Mouse (Mus musculus) activated CD4-positive, CD25-positive, alpha-beta regulatory T cell, adult 4 months (primary cell): ENCODE results near the gene Pdhx. TPM values are rescaled to one million over a fixed set of nuclear protein-coding genes. Genes with fewer than 3 reads are reported as not detected.

Experiments used
- ATAC-seq: one replicate; pipeline ENCODE4 v1.8.0; 2017
- polyA plus RNA-seq, 2 experiments: library from polyadenylated mRNA; unstranded; fragments of 100-300 nt; shearing (Covaris generic); gene quantifications; one replicate each; pipeline ENCODE4 v1.2.1; 2017

Gene Pdhx
- polyA plus RNA-seq, 2 experiments from 2014 or later = 18.4 to 19.8 TPM

DNA sequence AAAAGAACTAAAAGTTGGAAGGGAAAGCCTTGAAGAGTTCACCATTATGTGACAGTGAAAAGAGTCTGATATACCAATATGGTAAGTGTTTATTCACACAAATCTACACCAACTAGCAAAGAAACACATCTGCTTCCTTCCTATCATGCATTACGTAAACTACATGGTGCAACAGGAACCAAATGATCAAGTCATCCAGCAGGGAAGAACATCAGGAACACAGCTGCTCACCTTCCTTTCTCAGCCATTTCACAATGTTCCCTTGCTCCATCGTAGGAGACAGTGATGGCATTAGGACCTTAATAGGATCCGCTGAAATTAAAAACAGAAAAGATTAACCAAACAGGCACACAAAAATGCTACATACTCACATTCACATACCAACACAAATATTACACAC, 15.0 kb downstream of the Pdhx start:
- no peak for ATAC-seq

DNA sequence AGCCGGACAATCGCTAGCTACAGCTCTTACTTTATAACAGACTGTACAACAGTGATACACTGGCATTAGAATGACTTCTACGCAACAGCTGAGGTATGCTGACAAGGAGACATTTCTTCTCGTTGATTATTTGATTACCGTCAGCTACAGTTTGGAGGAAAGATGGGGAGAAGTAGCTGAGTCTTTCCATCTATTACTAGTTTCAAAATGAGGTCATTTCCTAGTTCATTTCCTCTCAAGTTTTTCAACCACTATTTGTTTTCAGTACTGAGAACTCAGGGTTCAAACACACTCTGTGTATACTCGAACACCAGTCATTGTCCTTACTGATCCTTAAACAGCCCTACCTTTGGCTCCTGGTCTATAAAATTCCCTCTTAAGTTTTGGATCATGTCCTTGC, 17.5 kb downstream of the Pdhx start:
- ATAC-seq = no peak

DNA sequence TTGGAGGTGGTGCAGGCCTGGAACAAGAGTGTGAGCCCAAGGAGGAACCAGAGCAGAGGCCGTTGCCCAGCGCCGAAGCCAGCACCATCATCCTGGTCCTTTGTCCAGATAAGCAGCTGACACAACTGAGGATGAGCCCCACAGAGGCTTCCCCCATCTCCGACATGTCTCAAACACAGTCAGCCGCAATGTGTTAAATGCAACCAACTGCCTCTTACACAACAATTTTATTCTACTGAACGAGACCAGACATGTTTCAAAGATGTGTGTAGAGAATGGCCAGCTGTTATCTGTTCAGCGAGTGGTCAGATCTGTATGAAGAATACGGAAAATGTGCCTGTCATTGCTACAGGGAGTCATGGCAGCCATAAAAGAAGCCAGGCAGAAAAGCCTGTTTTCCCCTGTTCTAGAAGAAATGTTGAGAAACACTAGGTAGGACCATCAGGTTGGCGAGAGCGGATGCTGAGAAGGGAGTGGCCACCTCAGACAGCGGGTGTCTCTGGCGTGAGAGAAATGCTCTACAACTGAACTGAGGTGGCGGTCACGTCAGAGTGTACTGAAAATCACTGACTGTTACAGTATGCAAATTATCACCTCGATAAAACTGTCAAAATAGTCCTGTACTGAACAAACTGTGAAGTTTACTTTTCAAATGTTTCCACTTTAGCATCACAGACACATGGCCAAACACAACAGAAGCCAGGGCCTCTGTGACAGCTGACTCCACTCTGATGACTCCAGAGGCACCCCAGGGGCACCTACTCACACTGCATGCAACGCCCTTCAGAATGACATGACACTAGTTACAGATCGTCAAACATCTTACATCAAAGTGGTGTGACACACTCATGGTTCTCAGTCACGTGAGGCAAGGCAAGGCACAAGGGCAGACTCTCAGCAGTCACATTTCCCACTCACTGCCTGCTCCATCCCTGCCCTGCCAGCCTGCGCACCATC, 21.1 kb downstream of the Pdhx start:
- ATAC-seq = no peak

DNA sequence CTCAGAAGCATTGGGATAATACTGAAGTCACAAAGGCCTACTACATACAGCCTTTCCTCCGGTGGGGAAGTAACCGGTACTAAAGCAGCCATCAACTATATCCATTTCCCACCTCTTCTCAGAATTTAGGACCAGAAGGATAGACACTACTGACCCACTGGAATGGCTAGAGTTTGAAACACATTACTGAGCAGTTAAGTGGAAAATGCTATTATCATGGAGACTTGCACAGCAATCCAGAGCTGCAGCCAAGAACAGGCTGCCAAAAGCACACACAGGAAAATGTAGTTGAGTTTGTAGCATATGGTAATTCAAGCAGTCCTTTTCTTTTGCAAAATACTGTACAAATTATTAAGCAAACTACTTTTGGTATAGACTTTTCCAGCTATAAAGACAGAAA, 28.0 kb downstream of the Pdhx start:
- ATAC-seq = no peak

DNA sequence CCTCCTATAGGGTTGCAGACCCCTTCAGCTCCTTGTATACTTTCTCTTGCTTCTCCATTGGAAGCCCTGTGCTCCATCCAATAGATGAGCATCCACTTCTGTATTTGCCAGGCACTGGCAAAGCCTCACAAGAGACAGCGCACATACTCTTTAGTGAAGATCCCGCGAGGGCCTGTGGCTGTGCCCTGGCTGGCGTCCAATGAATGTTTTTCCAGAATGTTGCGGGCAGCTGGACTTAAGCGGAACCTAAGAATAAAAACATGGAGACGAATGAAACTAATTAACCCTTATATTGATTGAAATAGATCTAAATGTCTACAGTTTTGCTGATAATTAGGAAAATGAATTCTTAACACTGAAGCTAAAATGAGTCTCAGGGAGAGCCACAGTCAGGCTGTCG, 32.4 kb downstream of the Pdhx start:
- ATAC-seq = no peak

DNA sequence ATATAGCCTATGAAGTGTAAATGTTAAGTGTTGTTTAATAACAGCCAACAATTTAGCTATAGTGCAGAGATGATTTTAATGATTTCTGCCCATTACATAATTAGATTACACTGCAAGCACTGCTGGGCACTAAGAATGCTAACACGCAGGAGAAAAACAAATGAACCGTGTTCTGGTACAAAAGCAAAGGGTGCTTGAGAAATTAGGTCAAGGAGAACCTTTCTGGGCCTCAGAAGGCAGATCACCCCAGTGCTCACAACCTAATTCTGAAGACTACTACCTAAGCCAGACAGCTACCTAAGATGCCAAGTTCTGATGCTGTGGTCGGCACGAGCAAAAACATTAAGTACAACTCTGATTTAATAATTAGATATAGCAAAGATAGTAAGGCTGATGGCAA, 35.5 kb downstream of the Pdhx start:
- ATAC-seq = no peak

DNA sequence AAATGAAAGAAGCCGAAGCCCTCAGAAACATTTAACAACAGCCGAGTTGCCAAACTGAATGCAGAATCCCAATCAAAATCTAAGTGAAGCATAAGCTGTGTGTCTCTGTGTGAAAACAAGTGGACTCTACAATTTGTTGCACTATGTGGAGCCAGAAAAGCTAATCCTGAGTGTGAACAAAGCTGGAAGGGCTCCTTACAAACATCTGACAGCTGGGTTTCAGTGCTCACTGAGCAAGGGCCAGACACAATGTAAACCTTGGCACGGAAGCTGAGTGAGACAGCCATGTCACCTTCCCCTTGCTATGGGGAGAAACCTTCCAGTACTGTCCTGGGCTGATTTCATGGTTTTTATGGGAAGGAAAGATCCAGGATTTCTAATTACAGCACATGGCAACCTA, 50.6 kb downstream of the Pdhx start:
- no peak for ATAC-seq

DNA sequence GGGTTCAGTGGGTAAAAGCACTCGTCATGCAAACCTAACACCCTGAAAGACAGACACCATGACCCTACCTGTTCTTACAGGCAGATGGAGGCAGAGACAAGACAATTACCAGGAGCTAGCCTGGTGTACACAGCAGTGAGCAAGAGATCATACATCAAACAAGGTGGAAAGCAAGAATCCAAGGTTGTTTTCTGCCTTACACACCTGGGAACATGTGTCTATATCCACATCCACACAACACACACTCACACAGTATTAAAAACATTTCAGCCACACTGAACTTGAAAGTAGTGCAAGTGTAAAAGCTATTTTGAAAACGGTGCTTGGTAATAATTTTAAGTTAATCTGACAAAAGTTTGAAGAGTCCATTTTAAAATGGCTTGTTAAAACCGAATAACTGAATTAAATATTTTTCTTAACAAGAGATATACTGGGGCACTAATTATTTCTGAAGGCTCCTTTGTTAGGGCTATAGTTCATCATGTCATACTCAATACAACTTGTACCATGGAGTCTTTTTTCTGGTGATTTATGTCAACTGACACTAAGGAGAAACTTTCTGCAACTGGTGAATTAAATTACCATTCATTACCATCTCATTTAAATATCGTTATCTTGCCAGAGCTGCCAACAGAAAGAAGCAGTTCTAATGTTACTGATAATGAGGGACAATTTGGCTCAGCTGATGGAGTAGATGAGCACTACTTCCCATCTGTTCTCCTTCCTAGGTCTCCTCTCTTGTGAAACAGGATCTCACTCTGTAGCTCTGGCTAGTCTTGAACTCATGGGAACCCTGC, 52.9 kb downstream of the Pdhx start:
- no peak for ATAC-seq

DNA sequence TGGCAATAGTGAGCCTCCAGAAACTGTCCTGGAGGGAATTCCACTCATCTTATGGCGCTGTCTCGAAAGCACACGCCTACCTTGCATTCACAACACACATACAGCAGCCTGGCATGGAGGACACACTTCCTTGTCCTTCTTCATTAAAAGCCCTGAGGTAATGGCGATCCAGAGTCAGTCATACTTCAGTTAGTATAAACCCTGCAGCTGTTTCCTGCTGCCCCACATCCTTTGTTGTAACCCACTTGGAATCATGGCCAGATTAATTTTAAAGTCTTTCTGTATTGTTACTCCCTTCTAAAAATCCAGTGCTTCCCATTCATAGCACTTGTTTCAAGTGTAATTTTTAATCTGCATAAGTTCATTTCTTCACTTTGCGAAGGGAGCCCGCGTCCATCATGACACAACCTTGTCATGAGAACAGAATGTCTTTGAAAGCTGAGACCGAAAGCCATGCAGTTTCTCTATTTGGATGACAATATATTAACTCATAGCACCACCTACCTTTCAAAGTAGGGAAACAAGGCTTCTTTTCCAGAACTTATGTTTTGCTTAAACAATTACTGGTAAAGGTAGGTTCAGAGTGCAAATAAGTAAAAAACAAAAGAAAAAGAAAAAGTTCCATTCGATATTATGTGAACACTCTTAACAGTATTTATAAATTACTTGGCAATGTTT, 54.4 kb downstream of the Pdhx start:
- ATAC-seq = peak; percentile 82

DNA sequence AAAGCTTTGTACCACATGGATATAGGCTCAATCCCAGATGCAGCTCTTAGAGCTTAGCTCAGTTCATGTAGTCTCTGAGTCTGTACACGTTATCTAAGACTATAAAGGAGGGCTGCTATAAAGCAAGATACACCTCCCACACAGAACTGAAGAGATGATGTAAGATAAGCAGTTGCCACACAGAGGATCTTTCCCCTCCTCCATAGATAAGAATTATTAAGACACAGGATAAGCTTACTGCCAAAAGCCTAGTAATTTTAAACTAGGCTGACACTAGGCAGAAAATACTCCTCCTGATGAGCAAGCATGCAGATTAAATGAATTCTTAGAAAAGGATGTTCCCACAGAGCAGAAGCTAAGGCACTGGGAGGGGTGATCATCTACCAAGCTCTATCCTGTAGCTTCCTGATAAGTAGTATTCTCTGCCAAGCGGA, 55.9 kb downstream of the Pdhx start:
- no peak for ATAC-seq

DNA sequence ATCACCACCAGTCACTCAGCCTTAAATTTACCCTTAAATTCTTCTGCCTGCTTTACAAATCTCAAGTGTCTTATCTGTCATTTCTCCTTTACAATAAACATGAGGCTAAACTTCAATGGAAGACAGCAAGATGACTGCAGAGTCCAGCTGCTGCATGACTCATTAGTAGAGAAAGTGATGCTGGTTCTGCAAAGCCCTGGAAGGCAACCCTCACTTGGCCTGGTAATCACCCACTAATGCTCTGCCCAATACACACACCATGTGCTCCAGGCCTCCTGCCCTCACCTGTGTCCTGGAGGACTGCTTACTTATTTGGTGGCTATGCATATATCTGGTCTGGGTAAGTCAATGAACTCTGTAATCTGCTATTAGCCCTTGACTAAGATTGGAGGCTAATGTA, 57.2 kb downstream of the Pdhx start:
- ATAC-seq = no peak

DNA sequence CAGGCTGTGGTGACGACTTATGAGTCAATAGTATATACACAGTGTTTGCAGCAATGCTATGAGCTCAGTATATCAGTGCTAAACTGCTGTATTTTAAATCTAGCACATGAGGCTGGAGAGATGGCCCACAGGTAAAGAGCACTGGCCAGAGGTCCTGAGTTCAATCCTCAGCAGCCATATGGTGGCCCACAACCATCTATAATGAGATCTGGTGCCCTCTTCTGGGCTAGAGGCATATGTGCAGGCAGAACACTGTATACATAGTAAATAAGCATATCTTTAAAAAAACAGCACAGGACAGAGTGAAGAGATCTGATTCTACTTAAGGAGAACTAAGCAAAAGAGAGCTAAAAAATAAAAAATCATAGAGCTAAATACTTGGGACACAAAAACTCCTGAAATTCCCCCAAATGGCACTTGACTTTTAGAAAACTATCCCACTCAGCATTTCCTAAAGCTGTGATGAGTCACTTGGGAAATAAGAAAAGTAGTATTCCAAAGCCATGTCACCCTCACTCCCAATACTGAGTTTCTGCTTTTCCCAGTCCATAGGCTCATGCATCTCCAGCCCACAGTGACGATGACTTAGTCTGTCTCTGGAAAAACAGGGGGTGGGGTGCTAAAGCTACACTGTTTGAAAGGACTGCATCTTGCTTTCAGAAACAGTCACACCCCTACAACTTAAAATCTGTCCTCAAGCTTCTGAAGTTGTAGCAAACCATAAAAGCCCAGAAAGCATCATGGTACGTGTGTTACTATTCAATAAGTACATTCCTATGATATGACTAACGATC, 60.3 kb downstream of the Pdhx start:
- no peak for ATAC-seq

DNA sequence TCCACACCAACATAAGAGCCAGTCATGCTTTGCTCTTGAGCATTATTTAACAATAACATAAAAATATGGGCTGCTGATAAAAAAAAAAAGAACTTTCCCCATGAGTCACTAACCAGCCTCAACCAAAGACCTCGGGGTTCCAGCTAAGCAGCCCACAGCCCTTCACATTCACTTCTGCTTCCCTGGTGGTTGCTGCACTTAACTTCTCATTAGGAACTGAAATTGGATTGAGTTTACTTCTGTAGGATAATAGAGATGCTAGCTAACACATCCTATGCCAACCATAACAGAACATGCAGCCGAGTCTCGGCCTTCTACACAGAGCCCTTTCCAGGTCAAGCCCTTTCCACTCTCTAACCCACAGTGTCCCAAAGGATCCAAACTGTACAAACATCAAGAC, 65.1 kb downstream of the Pdhx start:
- ATAC-seq = no peak

DNA sequence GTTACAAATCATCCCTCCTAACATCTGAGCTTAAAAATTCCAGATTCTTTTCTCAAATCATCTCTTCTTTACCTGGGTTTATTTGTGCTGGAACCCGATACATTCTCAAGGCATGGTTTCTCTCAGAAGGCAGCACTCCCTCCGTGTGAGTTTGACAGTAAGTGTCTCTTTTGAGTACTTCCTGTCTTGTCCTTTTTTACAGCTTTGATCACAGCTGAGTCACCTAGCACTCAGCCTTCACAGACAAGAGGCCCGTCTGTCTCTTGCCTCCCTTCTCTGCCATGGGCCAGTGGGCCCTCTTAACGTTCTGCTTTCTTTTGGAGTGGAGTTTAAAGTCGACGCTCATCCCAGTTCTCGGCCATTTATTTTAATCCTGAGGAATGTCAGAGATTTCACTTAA, 68.7 kb downstream of the Pdhx start:
- ATAC-seq = peak; percentile 88

DNA sequence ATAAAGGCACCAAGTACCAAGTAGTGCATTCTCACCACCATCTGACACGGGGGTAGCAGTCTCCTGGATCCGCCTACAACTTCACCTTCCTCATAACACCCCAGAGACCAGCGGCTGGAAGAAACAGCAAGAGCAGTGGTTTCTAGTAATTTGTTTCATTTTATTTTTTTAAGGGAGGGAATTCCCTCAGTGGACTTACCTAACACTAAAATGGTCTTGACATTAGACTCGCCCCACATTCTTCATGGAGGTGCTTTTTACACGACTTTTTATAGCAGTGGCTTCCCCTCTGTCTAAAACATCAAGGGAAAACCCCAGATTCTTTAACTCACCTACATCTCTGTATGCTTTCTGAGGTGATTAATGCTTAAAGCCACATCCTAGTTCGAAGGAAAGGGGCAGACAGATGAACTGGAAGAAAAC, 74.1 kb downstream of the Pdhx start:
- ATAC-seq = peak; percentile 92

DNA sequence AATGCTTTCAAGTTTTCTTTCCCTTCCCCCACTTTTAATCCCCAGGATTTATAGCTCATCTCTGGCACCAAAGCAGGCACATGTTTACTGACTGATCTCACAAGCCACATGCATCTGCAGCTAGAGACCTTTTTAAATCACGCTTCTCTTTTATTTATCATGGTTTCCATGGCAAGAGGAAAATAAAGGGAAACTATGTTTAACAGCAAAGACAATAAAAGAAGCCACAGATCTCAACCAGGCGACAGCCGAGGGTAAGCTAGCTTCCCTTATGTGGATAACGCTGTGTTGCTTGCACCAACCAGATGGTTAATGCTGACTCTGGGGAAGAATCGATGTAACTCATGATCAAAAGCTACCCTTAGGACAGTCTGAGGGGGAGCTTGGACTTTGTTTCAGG, 75.0 kb downstream of the Pdhx start:
- peak; percentile 13 for ATAC-seq

DNA sequence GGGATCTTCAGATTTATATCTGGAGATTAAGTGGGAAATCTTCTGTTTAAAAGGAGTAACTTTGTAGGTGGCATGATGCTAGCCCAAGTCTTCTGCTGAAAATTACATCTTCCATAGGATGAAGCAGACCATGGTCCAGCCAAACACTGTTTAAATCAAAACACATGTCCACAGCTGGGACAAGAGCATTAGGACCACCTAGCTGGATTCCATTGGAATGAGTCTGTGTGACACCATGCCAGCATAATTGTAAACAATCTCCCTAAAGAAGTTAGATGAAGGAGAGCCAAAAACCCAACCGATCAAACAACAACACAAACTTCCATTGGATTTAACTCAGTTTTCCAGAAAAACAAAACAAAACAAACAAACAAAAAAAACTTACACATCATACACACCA, 75.4 kb downstream of the Pdhx start:
- ATAC-seq = no peak

DNA sequence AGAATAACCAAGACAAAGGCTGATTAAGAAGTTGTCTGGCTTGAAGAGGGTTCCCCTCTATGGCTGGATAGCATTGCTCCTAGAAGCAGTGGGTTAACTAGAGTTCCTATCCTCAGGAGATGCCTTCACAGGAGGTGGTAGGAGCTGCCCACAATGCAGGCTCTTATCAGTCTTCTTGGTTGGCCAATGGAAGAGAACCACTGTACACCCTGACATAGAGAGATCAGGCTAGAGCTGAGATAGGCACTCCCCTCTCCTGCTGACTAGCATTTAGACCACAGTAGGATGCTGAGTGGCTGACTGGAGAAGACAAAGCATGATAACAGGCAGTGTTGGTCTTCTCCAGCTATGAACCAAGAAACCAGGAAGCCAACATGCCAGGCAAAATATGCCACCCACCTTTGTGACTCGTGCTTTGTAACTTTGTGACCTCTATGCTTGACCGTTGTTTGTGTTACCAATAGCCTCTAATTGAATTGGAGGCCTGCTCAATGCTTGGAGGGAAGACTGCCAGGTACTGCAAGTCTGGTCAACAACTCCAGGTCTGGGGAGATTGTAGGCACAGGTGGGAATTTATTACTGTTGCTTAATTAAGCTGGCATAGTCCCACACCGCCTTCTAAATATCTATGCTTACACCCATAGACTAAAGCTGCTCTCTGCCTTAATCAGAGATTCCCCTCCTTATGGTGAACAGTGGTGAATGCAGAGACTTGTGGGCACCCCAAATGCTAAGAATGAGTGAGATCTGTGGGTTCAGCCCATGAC, 79.3 kb downstream of the Pdhx start:
- ATAC-seq = no peak

DNA sequence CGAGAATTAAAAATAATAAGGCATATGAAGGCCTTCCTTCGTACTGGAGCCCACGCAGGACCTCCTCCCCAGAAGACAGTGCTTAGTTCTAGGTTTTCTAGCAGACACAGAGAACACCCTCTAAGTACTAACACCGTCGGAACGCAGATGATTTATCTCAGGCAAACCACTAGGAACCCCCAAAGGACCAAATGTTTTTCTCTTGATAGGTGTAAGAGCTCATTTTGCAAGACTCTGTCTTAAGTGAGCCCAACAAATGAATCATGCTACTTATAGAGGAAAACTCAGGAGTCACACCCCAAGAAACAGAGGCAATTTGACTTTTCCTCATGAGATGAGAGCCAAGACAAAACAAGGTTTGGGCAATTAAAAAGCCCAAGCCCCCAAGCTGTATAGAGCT, 80.9 kb downstream of the Pdhx start:
- no peak for ATAC-seq

DNA sequence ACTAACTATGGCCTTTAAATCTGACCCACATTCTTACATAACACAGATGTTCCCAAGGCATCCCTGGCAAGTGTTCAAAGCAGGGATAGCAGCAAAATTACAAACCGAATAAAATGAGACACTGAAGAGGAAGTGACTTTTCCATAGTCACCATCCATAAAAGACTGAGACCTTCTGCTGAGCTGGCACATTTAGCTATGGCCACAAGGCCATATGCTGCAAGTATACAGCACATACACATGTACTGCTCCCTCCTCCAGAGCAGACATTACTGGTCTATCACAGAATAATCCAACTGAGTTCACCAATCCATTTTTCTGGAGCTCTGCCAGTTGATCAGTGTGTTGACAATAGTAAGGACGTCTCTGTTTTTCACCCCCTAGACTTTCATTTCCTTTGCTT, 83.0 kb downstream of the Pdhx start:
- ATAC-seq = peak; percentile 54

DNA sequence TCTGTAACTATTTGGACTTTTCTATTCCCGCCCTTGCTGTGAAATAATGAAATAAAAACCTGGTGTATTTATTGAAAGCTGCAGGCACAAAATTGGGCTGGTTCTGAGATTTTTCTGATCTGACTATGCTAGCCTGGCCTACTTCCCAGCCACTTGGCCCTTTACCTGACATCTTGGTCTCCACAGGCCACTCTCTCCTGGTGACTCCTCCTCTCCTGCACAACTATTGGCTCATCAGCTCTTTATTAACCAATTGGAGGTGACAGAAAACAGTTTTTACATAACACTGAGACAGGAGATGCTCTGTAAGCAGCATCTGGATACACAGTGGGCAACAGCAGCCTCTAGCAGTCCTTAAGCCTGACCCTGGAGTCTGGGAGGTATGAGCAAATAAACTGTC, 83.9 kb downstream of the Pdhx start:
- no peak for ATAC-seq

DNA sequence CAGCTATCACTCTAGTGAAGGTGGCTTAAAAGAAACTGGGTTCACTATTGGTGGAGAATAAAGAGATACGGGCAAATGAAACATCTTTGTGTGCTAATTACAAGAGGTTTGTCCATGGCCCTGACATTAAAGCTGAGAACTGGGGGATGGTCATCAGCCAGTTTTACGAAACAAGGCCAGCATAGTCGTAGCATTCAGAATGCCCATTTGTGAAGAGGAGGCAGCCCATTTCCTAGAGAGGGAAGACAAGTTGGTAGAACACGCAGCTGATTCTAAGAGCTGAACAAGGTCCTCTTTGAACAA, 85.7 kb downstream of the Pdhx start:
- ATAC-seq = no peak
